Mouse (Mus musculus) heart, adult 11 months (tissue): ENCODE data around the gene Ahnak.
A peak's percentile ranks its signal among the peaks of the same experiment; 100 is the strongest.
"Not testable (repeated sequence)": the region's sequence is repeated elsewhere in the genome, so short reads cannot be mapped to it uniquely, and the experiment has no call there.

Experiments
- DNase-seq: peaks from one replicate; pipeline ENCODE4 v3.0.0; 2022

Ahnak gene

DNA sequence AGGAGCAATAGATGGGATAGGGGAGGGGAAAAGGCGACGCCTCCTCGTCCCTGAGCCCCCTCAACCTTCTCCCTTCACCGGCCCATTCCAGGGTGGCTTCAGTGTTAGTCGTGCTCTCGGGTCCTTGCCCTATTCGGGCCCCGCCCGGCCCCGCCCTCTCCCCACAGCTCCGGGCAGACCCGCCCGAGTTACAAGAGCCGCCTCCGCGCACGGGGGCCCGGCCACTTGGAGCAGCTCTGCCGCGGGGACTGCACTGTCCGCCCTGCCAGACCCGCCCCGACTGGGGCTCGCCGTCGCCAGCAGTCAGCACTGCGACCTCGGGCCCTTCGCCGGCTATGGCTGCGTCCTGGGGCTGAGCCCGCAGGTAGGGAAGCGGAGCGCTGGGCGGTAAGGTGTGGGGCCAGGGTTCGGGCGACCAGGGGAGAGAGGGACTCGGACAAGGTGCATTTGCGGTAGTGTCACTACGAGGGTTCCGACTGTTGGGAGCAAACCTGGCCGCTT lies at the start of gene Ahnak:
Gene Ahnak (plus strand): TSS at position 219 of the 501 bp plus-strand sequence.
- DNase-seq, result peak; percentile 100

- peak; percentile 95 for DNase-seq
These were observed 48.5 kb upstream of the Ahnak start for GRCm38 (mm10) chr19:8940526-8941133.

GRCm38 (mm10) chr19:8941136-8941514 lies 48.0 kb upstream of the Ahnak start:
- DNase-seq, result peak; percentile 95

DNA sequence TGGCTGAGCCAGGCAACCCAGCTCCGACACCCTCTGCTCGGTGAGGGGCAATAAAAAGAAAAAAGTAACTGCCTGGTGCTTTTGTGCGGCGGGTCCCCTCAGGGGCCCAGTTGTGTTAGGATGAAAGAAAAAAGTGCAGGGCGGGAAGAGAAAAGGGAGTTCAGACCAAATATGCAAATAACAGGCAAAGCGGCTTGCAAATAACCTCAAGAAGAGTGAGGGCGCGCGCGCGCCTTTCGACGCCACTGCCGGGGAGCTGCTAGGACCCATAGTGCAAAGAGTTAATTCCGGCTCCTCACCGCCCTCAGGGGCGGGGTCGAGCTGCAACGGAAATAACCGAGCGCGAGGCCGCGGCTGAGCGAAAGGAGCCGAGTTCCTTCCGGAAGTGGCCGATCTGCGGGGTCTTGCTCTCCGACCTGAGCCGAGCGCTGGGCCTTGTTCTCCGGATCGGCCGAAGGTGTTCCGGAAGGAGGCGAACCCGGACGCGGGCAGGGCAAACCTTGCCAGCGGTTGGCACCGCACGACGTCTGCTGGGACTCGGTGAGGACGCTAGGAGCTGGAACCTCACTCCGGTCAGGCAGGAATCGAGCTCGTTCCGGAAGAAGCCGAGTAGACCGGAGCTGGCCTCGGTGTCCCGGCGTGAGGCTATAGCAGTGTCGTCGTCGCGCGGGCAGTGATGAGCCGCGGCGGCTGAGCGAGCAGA lies 47.4 kb upstream of the Ahnak start, which contains the start of gene Mta2:
Gene Mta2 (plus strand): TSS at position 361 of the 703 bp plus-strand sequence.
- peak; percentile 99 for DNase-seq

GRCm38 (mm10) chr19:8942276-8942964 lies 46.7 kb upstream of the Ahnak start:
- DNase-seq, result no peak

DNA sequence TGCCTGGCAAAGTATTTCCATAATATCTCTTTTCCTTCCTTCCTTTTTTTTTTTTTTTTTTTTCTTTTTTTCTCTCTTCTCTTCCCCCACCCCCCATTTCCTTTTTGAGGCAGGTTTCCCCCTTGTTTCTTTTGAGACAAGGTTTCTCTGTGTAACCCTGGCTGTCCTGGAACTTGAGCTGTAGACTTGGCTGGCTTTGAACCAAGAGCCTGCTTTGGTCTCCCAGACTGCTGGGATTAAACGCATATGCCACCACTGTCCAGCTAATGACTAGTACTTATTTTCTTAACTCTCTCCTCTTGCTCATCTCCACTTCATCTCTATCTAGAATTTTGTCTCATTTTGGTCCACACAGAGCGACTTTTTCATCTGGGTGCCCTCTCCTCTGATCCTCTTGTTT lies 46.0 kb upstream of the Ahnak start:
- DNase-seq, result no peak

GRCm38 (mm10) chr19:8944062-8944461 lies 45.0 kb upstream of the Ahnak start:
- DNase-seq, result no peak

DNA sequence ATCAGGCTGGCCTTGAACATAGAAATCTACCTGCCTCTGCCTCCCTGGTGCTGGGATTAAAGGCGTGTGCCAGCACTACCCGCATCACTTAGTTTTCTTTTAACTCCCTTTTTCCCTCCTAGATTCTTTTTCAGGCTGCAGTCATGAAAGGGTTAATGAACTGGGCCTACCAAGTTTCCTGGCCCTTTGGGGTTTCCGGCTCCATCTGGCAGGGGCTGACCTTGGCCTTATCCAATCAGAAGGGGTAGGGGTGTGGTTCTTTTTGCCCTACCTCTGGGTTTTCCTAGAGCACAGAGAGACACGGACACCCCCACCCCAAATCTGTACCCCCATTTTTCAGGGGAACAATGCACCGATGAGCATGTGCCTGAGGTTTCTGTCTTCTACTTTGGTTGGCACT lies 44.3 kb upstream of the Ahnak start:
- peak; percentile 98 for DNase-seq

DNA sequence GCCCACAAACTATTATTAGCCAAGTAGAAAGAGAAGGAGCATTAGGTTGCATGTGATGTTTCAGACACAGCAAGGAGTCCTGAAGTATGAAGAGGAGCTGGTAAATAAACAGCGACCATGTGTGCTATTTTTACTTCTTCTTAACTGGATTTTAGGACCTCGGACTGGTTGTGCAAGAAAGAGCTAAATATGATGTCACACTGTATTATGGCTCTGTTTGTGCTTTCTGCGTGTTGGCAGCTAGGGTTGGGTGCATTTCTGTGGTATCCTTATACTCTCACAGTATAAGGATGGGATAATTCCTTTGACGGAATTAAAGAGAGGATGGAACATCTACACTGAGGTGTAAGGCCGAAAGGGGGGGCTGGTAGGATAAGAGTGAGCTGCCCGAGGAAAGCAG lies 43.8 kb upstream of the Ahnak start:
- no peak for DNase-seq

- DNase-seq, result no peak
These were observed 42.2 kb upstream of the Ahnak start for GRCm38 (mm10) chr19:8946929-8947328.

- no peak for DNase-seq
These were observed 38.9 kb upstream of the Ahnak start for GRCm38 (mm10) chr19:8950190-8950589.

GRCm38 (mm10) chr19:8952241-8952640 lies 36.8 kb upstream of the Ahnak start:
- no peak for DNase-seq

DNA sequence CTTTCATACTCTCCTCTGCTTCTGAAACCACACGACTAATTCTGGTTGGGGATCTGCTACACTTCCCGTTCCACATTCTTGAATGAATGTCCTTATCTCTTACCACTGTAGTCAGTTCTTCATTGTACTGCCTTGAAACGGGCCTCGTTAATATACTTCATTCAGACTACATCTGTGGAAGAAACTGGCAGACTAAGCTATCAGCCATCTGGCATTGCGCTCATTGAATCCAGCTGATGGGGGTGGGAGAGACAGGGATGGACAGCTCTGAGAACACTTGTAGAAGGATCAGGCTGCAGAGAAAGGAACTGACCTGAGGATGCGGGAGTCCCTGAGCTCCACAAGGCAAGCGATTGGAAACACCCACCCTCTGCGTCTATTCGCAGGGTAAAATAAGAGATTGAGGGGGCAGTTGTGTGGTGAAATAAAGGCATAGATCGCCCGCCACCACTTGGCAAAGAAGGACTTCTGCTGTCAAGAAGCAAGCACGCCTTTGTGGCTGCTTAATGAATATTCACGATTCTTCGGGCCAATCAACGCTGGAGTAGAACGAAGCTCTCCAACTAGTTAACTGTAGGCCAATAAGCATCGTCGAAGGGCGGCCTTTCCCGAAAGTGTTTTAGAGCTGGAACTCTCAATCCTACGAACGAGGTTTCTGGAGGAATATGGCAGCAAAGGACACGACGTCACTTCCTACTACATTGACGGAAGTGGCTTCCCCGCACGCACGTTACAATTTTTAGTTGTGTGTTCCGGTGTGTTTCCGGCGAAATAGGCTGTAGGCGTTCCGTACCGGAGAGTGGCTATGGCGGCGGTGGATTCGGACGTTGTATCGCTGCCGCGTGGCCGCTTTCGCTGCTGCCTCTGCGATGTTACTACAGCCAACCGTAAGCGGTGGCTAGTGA lies 35.7 kb upstream of the Ahnak start, which contains the start of gene Tut1:
Gene Tut1 (plus strand): TSS at position 713 of the 905 bp plus-strand sequence.
- DNase-seq, result peak; percentile 99

DNA sequence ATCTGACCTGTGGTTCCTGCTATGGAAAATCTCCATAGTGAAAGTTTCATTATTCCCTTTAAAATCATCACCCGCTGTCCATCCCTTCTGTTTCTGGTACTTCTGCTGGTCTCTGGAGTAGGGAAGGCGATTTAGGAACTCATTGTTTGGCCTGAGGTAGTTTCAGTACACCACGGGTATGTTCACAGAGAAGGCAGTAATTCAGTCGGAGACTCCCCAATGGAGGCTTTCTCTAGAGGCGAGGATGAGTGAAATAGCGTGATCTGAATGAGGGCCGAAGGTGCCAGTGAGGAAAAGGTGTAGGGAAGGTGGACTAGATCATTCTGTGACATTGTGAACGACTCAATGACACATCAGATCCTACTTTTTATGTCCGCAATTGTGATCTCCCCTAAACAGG lies 34.9 kb upstream of the Ahnak start:
- no peak for DNase-seq

DNA sequence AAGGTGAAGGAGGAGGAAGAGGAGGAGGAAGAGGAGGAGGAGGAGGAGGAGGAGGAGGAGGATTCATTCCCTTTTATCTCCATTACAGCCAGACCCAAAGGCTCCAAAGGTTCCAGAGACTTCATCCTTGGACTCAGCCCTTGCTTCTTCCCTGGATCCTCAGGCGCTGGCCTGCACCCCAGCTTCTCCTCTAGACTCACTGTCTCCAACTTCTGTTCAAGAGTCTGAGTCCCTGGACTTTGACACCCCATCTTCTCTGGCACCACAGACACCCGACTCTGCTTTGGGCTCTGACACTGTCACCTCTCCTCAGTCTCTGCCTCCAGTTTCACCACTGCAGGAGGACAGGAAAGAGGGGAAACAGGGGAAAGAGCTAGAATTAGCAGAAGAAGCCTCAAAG lies 26.8 kb upstream of the Ahnak start:
- DNase-seq, result no peak

DNA sequence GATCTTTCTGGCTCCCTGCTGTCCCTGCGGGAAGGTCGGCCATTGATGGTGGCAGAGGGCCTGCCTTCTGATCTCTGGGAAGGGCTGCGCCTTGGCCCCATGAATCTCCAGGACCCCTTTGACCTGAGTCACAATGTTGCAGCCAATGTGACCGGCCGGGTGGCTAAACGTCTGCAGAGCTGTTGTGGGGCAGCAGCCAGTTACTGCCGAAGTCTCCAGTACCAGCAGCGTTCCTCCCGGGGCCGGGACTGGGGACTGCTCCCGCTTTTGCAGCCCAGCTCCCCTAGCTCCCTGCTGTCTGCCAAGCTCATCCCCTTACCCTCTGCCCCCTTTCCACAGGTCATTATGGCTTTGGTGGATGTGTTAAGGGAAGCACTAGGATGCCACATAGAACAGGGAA lies 24.0 kb upstream of the Ahnak start:
- no peak for DNase-seq

GRCm38 (mm10) chr19:8965771-8966170 lies 23.3 kb upstream of the Ahnak start:
- DNase-seq, result peak; percentile 97

DNA sequence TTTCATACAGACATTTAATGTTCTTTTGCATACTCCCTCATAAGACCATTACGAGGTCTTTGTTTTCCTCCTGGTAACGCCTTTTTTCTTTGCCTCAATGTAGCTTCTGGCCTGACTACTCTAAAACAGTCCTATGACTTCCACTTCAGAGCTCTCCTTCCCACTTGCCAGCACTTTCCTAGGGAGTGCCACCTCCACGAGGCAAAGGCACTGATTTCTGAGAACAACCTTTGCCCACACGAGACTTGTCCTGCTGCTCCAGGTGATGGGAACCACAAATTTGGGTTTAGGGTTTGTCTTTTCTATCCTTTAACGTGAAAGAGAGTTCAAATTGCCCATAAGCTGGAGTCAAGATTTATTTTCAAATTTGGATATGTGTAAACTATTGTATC lies 22.9 kb upstream of the Ahnak start:
- no peak for DNase-seq

DNA sequence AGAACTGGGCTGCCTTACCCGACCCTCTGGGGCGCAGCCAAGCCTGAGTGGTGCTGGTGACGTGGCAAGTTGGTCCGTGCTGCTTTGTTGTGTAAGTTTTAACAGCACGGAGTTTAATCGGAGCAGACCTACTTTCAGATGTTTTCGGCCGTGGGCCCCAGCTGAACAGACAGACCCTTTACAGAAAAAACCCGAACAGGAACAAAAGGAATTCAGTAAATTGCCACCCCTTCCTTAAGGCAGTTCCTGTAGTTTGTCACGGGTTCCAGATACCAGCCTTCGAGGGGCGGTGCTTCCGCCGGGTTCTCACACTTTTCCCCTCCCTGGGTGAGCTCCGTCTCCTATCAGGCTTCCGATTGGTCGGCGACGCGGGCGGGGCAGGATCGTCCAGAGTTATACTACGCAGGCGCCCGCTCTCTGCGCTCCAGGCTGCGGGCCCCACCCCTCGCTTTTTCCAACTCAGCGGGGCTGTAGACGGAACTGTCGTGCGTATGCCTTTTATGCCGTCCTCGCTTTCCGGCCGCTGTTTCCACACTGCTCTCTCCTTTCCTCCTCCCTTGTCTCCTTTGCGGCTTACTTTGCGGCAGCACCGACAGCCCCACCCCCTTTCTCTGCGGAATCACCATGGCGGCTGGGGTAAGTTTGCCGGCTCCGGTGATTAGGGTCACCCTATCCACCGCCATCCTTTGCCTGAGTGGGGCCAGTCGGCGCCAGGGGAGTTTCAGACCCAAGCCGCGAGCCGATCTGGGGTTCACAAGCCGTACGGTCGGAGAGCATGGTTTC lies 22.3 kb upstream of the Ahnak start, which contains the start of gene Eef1g:
Gene Eef1g (plus strand): TSS at position 452 of the 783 bp plus-strand sequence.
- peak; percentile 100 for DNase-seq

DNA sequence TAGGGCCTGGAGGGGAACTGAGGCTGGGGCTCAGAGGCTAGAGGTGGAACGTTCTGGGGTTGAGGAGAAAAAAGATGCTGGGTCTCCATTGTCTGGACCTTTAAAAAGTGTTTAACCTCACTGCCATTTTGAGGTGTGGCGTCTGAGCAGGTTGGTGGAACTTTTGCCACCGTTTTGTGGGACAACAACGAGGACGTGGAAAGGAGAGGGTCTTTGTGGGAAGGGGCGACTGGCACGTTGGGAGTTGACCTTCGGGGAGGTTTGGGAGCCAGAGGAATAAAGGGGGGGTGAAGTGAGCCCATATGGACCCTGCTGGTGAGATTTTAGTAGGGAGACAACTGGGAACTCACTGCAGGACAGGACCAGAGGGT lies 21.7 kb upstream of the Ahnak start:
- DNase-seq, result no peak

GRCm38 (mm10) chr19:8967893-8968292 lies 21.2 kb upstream of the Ahnak start:
- DNase-seq, result no peak

DNA sequence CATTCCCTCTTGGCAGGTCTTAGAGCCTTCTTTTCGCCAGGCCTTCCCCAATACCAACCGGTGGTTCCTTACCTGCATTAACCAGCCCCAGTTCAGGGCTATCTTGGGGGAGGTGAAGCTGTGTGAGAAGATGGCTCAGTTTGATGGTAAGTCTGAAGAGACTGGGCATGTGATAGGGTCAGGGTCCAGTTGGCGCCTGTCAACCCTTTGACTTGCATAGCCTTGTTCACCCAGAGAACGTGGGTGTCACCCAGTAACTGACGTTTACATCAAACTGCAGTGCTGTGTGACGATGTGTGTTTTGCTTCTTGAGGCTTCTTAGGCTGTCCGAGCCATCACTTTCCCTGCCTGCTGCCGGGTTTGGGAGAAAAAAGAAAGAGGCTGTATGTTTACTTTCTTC lies 16.6 kb upstream of the Ahnak start:
- DNase-seq, result not testable (repeated sequence)
